Mouse (Mus musculus) subcutaneous adipose tissue, adult 2 months (tissue): ENCODE data around the gene Ghr. TPM values are rescaled to one million over a fixed set of nuclear protein-coding genes. Genes with fewer than 3 reads are reported as not detected.

Source experiments
- polyA plus RNA-seq: library from polyadenylated mRNA; depleted of rRNA; stranded (reverse); fragments of >200 nt; gene quantifications from 2 replicates; pipeline ENCODE4 v1.2.3, GENCODE M21; 2012; ENCODE audit warnings: low replicate concordance; rRNA removed

Ghr gene
- polyA plus RNA-seq: 166 and 547 TPM in 2 replicates

DNA sequence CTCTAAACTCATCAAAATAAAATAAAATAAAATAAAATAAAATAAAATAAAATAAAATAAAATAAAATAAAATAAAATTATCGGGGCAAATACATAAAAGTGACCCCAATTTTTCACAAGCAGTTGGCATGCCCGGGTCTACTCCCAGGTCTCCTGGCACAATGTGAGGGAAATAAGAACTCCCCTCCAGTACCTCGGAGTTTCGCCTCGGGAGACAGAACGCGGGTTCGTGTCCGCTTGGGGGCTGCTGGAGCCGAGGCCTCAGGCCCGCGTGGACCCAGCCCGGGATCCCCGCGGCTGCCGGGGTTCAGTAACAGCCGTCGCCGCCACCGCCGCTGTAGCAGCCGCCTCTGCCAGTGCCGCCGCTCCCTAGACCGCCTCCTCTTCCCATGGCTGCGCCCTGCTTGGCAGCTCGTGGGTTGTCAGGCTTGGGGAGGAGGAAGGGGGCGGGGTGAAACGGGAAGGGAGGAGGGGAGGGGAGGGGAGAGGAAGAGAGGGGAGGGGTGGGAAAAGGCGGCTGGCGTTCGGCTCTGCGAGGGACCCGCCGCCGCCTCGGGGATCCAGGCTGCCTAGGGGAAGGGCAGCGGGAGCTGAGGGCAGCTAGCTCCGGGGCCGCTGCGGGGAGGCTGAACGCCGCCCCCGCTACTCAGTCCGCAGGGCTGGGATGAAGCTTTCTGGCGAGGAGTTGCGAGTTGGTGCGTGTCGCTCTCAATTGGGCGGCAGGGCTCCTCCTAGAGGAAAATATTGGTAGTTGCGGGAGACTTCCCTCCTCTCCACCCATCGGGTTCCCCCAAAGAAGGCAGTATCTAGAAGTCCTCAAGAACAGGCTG is at the start of gene Ghr:
Gene Ghr (minus strand): TSS at position 686 of the 830 bp plus-strand sequence.

DNA sequence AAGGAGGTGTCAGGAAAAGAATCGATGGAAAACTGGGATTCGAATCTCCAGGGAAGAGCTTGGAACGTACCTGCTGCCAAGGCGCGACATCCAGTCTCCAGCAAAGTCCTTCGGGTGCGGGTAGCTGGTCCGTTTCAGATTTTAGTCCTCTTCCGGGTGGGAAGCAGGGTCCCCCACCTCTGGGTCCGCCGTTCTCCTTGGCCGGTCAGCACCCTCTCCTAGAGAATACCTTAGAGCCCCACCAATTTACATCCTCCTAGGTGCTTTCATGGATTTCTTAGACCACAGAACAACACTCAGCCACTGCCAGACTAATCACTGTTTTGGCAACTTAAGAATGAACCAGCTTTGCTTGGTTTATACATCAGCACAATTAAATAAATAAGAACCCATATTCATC is 279.9 kb downstream of the Ghr start, which contains the start of gene Ccdc152:
Gene Ccdc152 (minus strand): TSS at position 101 of the 400 bp plus-strand sequence.

DNA sequence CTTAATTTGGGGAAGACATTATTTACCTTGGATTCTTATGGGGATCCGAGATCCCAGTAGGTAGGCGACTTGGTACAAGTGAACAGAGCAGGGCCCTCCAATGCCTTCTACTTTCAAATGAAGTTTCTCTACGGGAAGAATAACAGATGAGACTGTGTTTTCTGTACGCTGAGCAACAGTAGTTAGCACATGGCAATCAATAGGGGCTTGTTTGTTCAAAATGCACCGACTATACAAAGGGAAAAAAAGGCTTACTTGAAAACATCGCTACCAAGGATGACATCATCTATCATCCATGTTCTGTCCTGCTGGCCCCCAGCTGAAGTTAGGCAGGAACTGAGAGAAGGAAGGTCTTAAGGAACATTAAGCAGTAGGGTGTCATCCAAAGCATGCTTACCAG is 315.0 kb downstream of the Ghr start, which contains the start of gene Selenop:
Gene Selenop (plus strand): TSS at position 301 of the 400 bp plus-strand sequence.

